Mouse (Mus musculus) midbrain, embryonic 14.5 days (tissue): Measurements from ENCODE around the gene Mdm2. TPM values are rescaled to one million over a fixed set of nuclear protein-coding genes. Genes with fewer than 3 reads are reported as not detected.
A peak's percentile ranks its signal among the peaks of the same experiment; 100 is the strongest.
"Not testable (repeated sequence)": the region's sequence is repeated elsewhere in the genome, so short reads cannot be mapped to it uniquely, and the experiment has no call there.

ENCODE experiments used
- ATAC-seq: fragments of 200-750 bp; cut with Nextera tagmentation; 2 replicates; pipeline ENCODE4 v1.8.0; 2017; ENCODE audit warnings: moderate number of reproducible peaks, moderate library complexity; ENCODE audit not compliant: low FRiP score, low TSS enrichment
- DNase-seq: peaks from one replicate; pipeline ENCODE4 v3.0.0-alpha.2; 2015
- H3K27ac ChIP-seq: fragments of 300-500 bp; sonication (generic); replicated peaks from 2 replicates; pipeline ENCODE4 v1.5.1; 2014; ENCODE audit warnings: mild to moderate bottlenecking, low read depth, low read length, moderate library complexity
- H3K27me3 ChIP-seq: fragments of 300-500 bp; sonication (generic); 2 replicates; pipeline ENCODE4 v1.6.1; 2014; ENCODE audit warnings: low read length, control low read depth, mixed read lengths; ENCODE audit not compliant: control insufficient read depth, insufficient read depth
- H3K36me3 ChIP-seq: fragments of 300-500 bp; sonication (generic); 2 replicates; pipeline ENCODE4 v1.6.1; 2014; ENCODE audit warnings: low read length, control low read depth; ENCODE audit not compliant: control insufficient read depth, insufficient read depth
- H3K4me1 ChIP-seq: fragments of 300-500 bp; sonication (generic); 2 replicates; pipeline ENCODE4 v1.6.1; 2014; ENCODE audit warnings: mild to moderate bottlenecking, antibody characterized with exemption, low read length, control low read depth; ENCODE audit not compliant: control insufficient read depth, insufficient read depth
- H3K4me2 ChIP-seq: fragments of 300-500 bp; sonication (generic); 2 replicates; pipeline ENCODE4 v1.6.1; 2014; ENCODE audit warnings: mild to moderate bottlenecking, low read length, moderate library complexity
- H3K4me3 ChIP-seq: fragments of 300-500 bp; sonication (generic); replicated peaks from 2 replicates; pipeline ENCODE4 v1.5.1; 2014; ENCODE audit warnings: low read depth, low read length
- H3K9ac ChIP-seq: fragments of 300-500 bp; sonication (generic); replicated peaks from 2 replicates; pipeline ENCODE4 v1.6.1; 2014; ENCODE audit warnings: mild to moderate bottlenecking, low read length, moderate library complexity
- H3K9me3 ChIP-seq: fragments of 300-500 bp; sonication (generic); 2 replicates; pipeline ENCODE4 v1.6.1; 2016; ENCODE audit warnings: low read length, control low read depth, mixed read lengths; ENCODE audit not compliant: control insufficient read depth
- WGBS: fragments of 180-500 bp; shearing (Covaris S2); extraction: QIAGEN DNeasy Blood & Tissue Kit; methylation state at CpG from one replicate; pipeline ENCODE4 v1.1.7; 2014; 5-methylcytosine and 5-hydroxymethylcytosine counted together
- polyA plus RNA-seq: library from polyadenylated mRNA; unstranded; fragments of >200 nt; fragmentation: Nextera tagmentation; extraction: Ambion mirVana; gene quantifications from 2 replicates; pipeline ENCODE4 v1.2.1, GENCODE M21; 2014

Mdm2 gene
- polyA plus RNA-seq, 1 experiment from 2014 or later, result 57.3 TPM

GRCm38 (mm10) chr10:117749787-117750343, 39.3 kb upstream of the Mdm2 start:
- Histone ChIP-seq H3K4me3 (no peak overlapping the region), H3K36me3 (peaks cover 33% of the 10 kb centered on the region), H3K27ac (no peak overlapping the region), H3K9me3 (no peaks in the 10 kb centered on the region), H3K27me3 (no peaks in the 10 kb centered on the region), H3K4me1 (peaks cover 5% of the 10 kb centered on the region; the same call in 1 of the 2 replicates), H3K9ac (no peak overlapping the region), H3K4me2 (no peak overlapping the region)
- WGBS, result 91% methylated on average over 14 of the region's 14 CpGs
- no peak for ATAC-seq
- DNase-seq, result no peak

- no peak overlapping the region for H3K9ac ChIP-seq
- DNase-seq, result no peak
- no peak overlapping the region for H3K4me2 ChIP-seq
- WGBS, result 96% methylated on average over 10 of the region's 10 CpGs
- peaks cover 12% of the 10 kb centered on the region for H3K4me1 ChIP-seq
- no peak overlapping the region for H3K27ac ChIP-seq
- ATAC-seq, result no peak
- peaks cover 29% of the 10 kb centered on the region for H3K36me3 ChIP-seq
- no peaks in the 10 kb centered on the region for H3K9me3 ChIP-seq
- H3K4me3 ChIP-seq, result no peak overlapping the region
- H3K27me3 ChIP-seq, result no peaks in the 10 kb centered on the region
Observed at GRCm38 (mm10) chr10:117749050-117749686, 38.6 kb upstream of the Mdm2 start.

- 91% methylated on average over 10 of the region's 10 CpGs for WGBS
- Histone ChIP-seq H3K36me3 (peaks cover 29% of the 10 kb centered on the region), H3K27ac (no peak overlapping the region), H3K27me3 (no peaks in the 10 kb centered on the region), H3K4me1 (peaks cover 19% of the 10 kb centered on the region), H3K4me3 (no peak overlapping the region), H3K9ac (no peak overlapping the region), H3K4me2 (no peak overlapping the region), H3K9me3 (no peaks in the 10 kb centered on the region)
- no peak for ATAC-seq
- no peak for DNase-seq
Observed at GRCm38 (mm10) chr10:117748276-117749049, 37.9 kb upstream of the Mdm2 start.

GRCm38 (mm10) chr10:117747711-117748110, 37.2 kb upstream of the Mdm2 start:
- 92% methylated on average over 7 of the region's 7 CpGs for WGBS

GRCm38 (mm10) chr10:117746297-117746883, 35.8 kb upstream of the Mdm2 start, which contains the start of gene Slc35e3:
TSS of gene Slc35e3 (minus strand) at chr10:117746365.
- peaks cover 19% of the 10 kb centered on the region for H3K4me1 ChIP-seq
- H3K4me2 ChIP-seq, result peak within 1 kb of the TSS; percentile 72
- H3K9me3 ChIP-seq, result no peaks in the 10 kb centered on the region
- 15% methylated on average over 46 of the region's 46 CpGs for WGBS
- DNase-seq (peak; percentile 98), ATAC-seq (peak; percentile 98)
- H3K9ac ChIP-seq, result peak within 1 kb of the TSS; percentile 70
- peak within 1 kb of the TSS; percentile 32; the same call in 1 of the 2 replicates for H3K27ac ChIP-seq
- peak within 1 kb of the TSS; percentile 61 for H3K4me3 ChIP-seq
- H3K36me3 ChIP-seq, result peaks cover 20% of the 10 kb centered on the region
- no peaks in the 10 kb centered on the region for H3K27me3 ChIP-seq

More at GRCm38 (mm10) chr10:117747711-117748110, 37.2 kb upstream of the Mdm2 start:
- ATAC-seq (no peak), DNase-seq (no peak)
- Histone ChIP-seq H3K4me2 (no peak overlapping the region), H3K27ac (no peak overlapping the region), H3K27me3 (no peaks in the 10 kb centered on the region), H3K36me3 (peaks cover 26% of the 10 kb centered on the region), H3K9ac (no peak overlapping the region), H3K4me3 (no peak overlapping the region), H3K9me3 (no peaks in the 10 kb centered on the region), H3K4me1 (peaks cover 19% of the 10 kb centered on the region)

- 2% methylated on average over 18 of the region's 46 CpGs for WGBS
- not testable (repeated sequence) for H3K27me3 ChIP-seq, H3K9me3 ChIP-seq
- peaks cover 20% of the 10 kb centered on the region for H3K36me3 ChIP-seq
- peaks cover 19% of the 10 kb centered on the region for H3K4me1 ChIP-seq
- H3K9ac ChIP-seq, result peak overlapping the region; percentile 70
- peak overlapping the region; percentile 32; the same call in 1 of the 2 replicates for H3K27ac ChIP-seq
- peak; percentile 55 for DNase-seq
- peak overlapping the region; percentile 72 for H3K4me2 ChIP-seq
- peak overlapping the region; percentile 61 for H3K4me3 ChIP-seq
- peak; percentile 38 for ATAC-seq
Observed at GRCm38 (mm10) chr10:117745570-117746296, 35.2 kb upstream of the Mdm2 start.

GRCm38 (mm10) chr10:117743917-117744316, 33.4 kb upstream of the Mdm2 start:
- 88% methylated on average over 4 of the region's 4 CpGs for WGBS
- Histone ChIP-seq H3K9me3 (no peaks in the 10 kb centered on the region), H3K4me1 (peaks cover 19% of the 10 kb centered on the region), H3K36me3 (peaks cover 27% of the 10 kb centered on the region), H3K4me3 (no peak overlapping the region), H3K4me2 (peak overlapping the region; percentile 72), H3K9ac (no peak overlapping the region), H3K27ac (no peak overlapping the region), H3K27me3 (no peaks in the 10 kb centered on the region)
- DNase-seq, result no peak
- ATAC-seq, result no peak

- ATAC-seq, result no peak
- WGBS, result 95% methylated on average over 2 of the region's 2 CpGs
Observed at GRCm38 (mm10) chr10:117743182-117743581, 32.6 kb upstream of the Mdm2 start.

More at GRCm38 (mm10) chr10:117743182-117743581, 32.6 kb upstream of the Mdm2 start:
- Histone ChIP-seq H3K9me3 (no peaks in the 10 kb centered on the region), H3K27me3 (no peaks in the 10 kb centered on the region), H3K9ac (no peak overlapping the region), H3K4me1 (peaks cover 19% of the 10 kb centered on the region), H3K36me3 (peaks cover 33% of the 10 kb centered on the region), H3K4me2 (no peak overlapping the region), H3K4me3 (no peak overlapping the region), H3K27ac (no peak overlapping the region)
- DNase-seq, result no peak
